Mouse (Mus musculus) brain, adult 2 months (tissue): ENCODE measurements around the gene Tmpo.

ENCODE experiments used
- DNase-seq: peaks from one replicate; pipeline ENCODE4 v3.0.0; 2011; ENCODE audit warnings: low read depth, low spot score

The Tmpo gene

GRCm38 (mm10) chr10:91180761-91181460, at the start of gene Tmpo:
Gene Tmpo, minus strand, starts transcription at chr10:91181315.
- no peak for DNase-seq

DNA sequence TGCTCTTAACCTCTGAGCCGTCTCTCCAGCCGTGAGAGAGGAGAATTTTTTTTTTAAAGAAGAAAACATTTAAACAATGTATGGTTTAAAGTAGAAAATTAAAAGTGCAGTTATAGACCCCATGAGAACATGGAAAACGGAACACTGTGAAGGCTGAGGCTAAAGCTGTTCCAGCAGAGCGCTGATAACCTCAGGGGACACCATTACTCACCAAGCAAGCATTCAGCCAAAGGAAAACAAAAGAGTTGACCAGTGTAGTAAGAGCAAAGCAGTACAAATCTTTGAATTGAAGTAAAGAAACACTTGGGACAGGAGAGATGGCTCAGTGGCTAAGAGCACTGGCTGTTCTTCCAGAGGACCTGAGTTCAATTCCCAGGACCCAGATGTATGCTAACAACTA, 49.3 kb upstream of the Tmpo start:
- no peak for DNase-seq

- DNase-seq, result peak; percentile 76
Measured at GRCm38 (mm10) chr10:91229518-91229961, 48.4 kb upstream of the Tmpo start.

- DNase-seq, result peak; percentile 17
Measured at GRCm38 (mm10) chr10:91228924-91229517, 47.9 kb upstream of the Tmpo start.

DNA sequence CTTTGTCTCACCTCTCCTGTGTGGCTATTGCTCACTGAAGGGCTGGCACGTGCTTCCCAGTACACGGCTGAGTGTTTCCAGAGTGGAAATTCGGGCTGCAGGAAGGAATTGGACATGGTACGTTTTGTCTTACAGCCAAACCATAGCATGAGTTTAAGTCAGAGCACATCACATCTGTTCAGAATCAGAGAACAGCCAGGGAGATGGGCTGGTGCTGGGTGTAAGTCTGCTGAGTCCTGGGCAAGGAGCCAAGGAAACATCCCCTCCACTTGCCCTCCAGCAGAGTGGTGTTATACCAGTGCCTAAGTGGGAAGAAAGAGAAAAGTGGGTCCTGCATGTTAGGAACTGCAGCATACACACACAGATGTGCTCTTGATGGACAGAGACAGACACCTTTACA, 45.9 kb upstream of the Tmpo start:
- DNase-seq, result no peak

GRCm38 (mm10) chr10:91222398-91223236, 41.5 kb upstream of the Tmpo start:
- DNase-seq, result no peak

DNA sequence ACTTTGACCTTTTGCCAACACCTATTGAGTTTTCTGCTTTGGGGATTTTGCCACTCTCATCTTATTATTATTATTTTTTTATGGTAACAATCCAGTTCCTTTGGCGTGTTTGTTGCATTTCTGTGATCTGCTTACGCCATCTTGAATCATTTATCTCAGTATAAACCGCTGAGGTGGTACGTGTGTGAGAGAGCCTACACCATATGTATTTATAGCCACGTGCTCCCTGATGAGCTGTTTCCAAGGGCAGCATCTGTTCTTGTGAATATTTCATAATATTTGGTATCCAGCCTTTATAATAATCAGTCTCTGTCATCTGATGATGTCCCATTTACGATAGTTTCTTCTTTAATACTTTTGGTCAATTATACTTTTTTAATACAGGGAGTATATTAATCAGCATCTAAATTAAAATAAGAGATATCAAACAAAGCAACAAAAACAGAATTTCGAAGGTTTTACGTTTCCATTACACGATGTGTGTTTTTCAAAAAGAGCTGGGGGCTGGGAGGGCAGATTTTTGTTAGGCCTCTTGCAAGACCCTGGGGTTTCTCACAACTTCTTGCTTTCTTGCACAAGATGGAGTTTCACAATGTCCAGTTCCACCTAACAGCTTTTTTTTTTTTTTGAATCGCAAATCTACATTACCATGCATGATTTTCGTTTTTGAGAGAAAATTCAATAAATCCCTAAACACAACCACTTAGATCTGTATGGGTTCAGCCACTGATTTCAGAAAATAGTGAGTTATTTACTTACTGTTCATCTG, 28.0 kb upstream of the Tmpo start:
- no peak for DNase-seq

DNA sequence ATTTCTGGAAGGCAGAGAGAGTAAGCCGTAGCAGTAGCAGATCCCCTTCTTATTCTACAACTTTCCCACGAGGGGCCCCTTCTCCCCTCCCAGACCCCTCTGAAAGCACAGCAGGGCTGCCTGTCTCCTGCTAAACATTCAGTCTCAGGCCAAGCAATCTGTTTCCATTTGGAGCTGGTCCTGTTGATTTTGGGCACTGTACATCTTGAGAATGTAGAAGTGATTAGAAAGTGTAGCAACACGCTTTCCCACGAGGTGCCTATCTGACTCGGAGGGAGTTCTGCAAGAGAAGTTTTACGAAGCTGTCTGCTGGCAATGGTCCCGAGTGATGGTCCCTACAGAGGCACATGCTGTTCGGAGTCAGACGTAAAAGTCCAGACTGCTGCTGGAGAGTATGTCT, 27.3 kb upstream of the Tmpo start:
- DNase-seq, result no peak

- DNase-seq, result no peak
Measured at GRCm38 (mm10) chr10:91207275-91207674, 26.2 kb upstream of the Tmpo start.

- DNase-seq, result no peak
Measured at GRCm38 (mm10) chr10:91205632-91206031, 24.5 kb upstream of the Tmpo start.

DNA sequence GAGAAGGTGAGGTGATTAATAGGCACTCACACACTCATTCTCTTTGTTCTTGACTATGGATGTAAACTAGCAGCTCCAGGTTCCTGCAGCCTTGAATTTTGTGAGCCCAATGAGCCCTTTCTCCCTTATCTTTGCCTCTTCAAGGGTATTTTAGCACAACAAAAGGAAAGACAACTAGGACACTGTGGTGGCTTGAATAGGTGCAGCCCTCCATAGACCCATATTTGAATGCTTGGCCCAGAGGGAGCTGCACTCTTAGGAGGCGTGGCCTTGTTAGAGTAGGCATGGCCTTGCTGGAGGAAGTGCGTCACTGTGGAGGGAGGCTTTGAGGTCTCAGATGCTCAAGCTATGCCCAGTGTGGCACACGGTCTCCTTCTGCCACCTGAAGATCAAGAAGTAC, 19.5 kb upstream of the Tmpo start:
- no peak for DNase-seq

- DNase-seq, result no peak
Measured at GRCm38 (mm10) chr10:91199238-91199780, 18.2 kb upstream of the Tmpo start.

DNA sequence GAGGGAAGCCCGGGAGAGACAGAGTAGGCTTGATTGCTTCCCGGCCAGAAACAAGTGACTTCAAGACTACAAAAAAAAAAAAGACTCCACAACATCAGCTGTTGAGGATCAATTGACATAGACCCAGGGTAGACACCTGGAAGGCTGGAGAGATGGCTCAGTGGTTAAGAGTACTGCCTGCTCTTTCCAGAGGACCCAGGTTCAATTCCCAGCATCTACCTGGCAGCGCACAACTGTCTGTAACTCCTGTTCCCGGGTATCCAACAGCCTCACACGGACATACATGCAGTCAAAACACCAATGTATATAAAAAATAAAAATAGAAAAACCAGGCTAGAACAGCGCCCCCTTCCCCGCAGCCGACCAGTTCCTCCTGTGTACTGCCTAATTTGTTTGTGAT, 16.6 kb upstream of the Tmpo start:
- no peak for DNase-seq

- no peak for DNase-seq
Measured at GRCm38 (mm10) chr10:91196778-91197177, 15.7 kb upstream of the Tmpo start.

GRCm38 (mm10) chr10:91195680-91196079, 14.6 kb upstream of the Tmpo start:
- DNase-seq, result peak; percentile 63

GRCm38 (mm10) chr10:91195091-91195490, 14.0 kb upstream of the Tmpo start:
- no peak for DNase-seq

DNA sequence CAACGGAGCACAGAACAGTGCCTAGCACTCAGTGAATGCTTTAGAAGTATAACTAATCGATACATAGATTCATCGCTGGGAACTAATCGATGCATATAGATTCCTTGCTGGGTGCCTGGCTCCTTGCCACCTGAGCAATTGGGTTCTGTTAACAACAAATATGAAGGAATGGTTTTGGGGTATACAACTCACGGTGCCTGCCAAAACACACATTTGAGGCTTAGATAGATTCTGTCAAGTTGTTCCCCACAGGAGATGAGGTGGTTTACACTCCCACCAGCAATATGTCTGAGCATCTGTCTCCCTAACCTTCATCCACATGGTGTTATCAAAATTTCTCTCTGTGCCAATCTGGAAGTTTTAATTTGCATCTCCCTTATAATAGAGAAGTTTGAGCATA, 10.7 kb upstream of the Tmpo start:
- peak; percentile 88 for DNase-seq

- DNase-seq, result no peak
Measured at GRCm38 (mm10) chr10:91189476-91189875, 8.4 kb upstream of the Tmpo start.

- DNase-seq, result no peak
Measured at GRCm38 (mm10) chr10:91188684-91189287, 7.7 kb upstream of the Tmpo start.

DNA sequence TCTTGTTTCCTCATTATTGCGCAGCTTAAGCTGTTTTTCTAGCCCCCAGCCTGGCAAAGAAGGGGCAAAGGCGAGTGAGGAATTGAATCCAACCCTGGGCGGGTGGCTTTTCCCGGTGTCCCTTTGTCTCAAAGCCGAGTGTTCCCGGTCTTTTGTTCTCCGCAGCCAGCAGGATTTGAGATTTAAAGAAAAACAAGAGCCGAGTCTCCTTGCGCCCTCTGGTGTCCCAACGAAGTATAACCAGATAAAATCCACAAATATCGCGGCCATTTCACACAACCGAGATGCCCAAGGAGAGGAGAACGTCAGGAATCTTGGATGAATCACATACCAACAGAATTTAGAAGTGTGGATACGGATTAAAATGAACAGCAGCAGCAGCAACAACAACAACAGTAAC, 6.8 kb upstream of the Tmpo start:
- peak; percentile 95 for DNase-seq

GRCm38 (mm10) chr10:91187349-91187748, 6.2 kb upstream of the Tmpo start:
- no peak for DNase-seq
